Mouse (Mus musculus): Measurements from ENCODE around the gene Zfp839. TPM values are rescaled to one million over a fixed set of nuclear protein-coding genes. Genes with fewer than 3 reads are reported as not detected.
A peak's percentile ranks its signal among the peaks of the same experiment; 100 is the strongest.

The Zfp839 gene
- polyA plus RNA-seq, 1 experiment from 2014 or later, result 4.2 TPM

DNA sequence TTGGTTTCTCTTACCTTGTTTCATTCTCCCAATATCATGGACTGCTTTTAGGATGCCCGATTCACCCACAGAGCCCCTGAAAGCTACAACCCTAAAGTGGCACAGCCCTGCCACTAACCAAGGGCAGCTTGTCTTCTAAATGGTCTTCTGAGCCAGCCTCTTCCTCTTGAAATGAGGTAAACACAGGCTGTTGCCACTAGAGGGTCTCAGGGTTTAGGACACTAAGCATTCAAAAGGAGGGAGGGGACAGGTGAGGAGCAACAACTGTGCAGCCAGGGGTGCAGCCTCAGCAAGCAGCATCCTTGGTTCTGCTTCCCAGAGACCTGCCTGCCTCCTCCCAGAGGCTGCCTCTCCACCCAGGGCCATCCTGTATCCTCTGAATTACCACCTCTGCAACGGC, 28.3 kb upstream of the Zfp839 start:
- WGBS, result 93% methylated on average over 2 of the region's 2 CpGs
- no peaks in the 10 kb centered on the region for H3K27me3 ChIP-seq (ENCODE audit: insufficient read depth, poor library complexity, severe bottlenecking)
- H3K9me3 ChIP-seq, result no peaks in the 10 kb centered on the region
- H3K27ac ChIP-seq, result no peak overlapping the region
- no peak for DNase-seq (ENCODE audit: low spot score)
- H3K4me3 ChIP-seq, result no peak overlapping the region
- no peaks in the 10 kb centered on the region for H3K4me1 ChIP-seq (replicated peaks)
- H3K36me3 ChIP-seq, result peaks cover 8% of the 10 kb centered on the region; the same call in 1 of the 2 replicates

DNA sequence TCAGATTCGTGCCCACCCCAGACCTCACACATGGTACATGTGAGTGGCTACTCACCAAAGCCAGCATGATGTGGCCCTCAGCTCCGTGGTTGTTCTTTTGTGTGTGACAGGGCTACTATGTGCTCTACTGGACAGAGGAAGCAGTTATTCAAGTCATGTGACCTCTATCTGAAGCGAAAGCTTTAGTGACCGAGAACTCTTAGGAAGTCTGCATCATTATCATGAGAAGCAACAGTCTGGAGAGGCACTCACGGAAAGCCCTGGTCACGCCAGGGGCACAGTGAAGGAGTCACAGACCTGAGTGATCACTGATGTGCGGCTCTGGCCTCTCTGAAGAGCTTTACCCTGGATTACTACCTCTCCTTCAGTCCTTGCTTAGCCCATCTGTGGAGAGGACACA, 27.7 kb upstream of the Zfp839 start:
- no peak for DNase-seq (ENCODE audit: low spot score)
- peaks cover 8% of the 10 kb centered on the region; the same call in 1 of the 2 replicates for H3K36me3 ChIP-seq
- H3K9me3 ChIP-seq, result no peaks in the 10 kb centered on the region
- WGBS, result 92% methylated on average over 7 of the region's 7 CpGs
- no peaks in the 10 kb centered on the region for H3K4me1 ChIP-seq (replicated peaks)
- no peak overlapping the region for H3K27ac ChIP-seq
- no peak overlapping the region for H3K4me3 ChIP-seq
- no peaks in the 10 kb centered on the region for H3K27me3 ChIP-seq (ENCODE audit: insufficient read depth, poor library complexity, severe bottlenecking)

DNA sequence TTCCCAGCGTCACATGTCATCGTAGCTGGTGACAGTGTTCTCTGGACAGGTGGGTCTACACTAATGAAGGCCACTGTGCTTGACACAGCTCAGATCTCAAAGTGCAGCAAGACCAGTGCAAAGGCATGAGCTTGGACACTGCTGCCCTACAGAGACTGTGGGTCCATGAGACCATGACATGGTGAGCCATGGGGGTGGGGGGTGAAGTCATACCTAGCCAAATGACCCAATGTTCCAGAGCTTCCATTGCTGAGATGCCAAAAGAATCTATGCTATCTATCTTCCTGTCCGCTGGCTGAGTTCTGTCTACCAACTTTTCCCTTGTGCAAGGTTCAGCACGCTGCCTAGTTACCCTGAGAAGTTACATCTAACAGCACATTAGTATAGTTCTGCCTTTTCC, 21.1 kb upstream of the Zfp839 start:
- WGBS, result 94% methylated on average over 4 of the region's 4 CpGs
- Histone ChIP-seq H3K4me1 (replicated peaks) (no peaks in the 10 kb centered on the region), H3K9me3 (no peaks in the 10 kb centered on the region), H3K4me3 (no peak overlapping the region), H3K36me3 (peaks cover 10% of the 10 kb centered on the region), H3K27me3 (ENCODE audit: insufficient read depth, poor library complexity, severe bottlenecking) (no peaks in the 10 kb centered on the region), H3K27ac (no peak overlapping the region)
- no peak for DNase-seq (ENCODE audit: low spot score)

GRCm38 (mm10) chr12:110830293-110831024, 19.6 kb upstream of the Zfp839 start:
- Histone ChIP-seq H3K4me1 (replicated peaks) (peaks cover 6% of the 10 kb centered on the region; the same call in 1 of the 2 replicates), H3K27me3 (ENCODE audit: insufficient read depth, poor library complexity, severe bottlenecking) (no peaks in the 10 kb centered on the region), H3K9me3 (no peaks in the 10 kb centered on the region)

GRCm38 (mm10) chr12:110835182-110835581, 14.9 kb upstream of the Zfp839 start:
- Histone ChIP-seq H3K36me3 (peaks cover 10% of the 10 kb centered on the region), H3K4me1 (replicated peaks) (peaks cover 32% of the 10 kb centered on the region), H3K9me3 (no peaks in the 10 kb centered on the region), H3K4me3 (no peak overlapping the region), H3K27me3 (ENCODE audit: insufficient read depth, poor library complexity, severe bottlenecking) (no peaks in the 10 kb centered on the region), H3K27ac (no peak overlapping the region)
- 95% methylated on average over 3 of the region's 3 CpGs for WGBS
- DNase-seq (ENCODE audit: low spot score), result no peak

More at GRCm38 (mm10) chr12:110830293-110831024, 19.6 kb upstream of the Zfp839 start:
- 81% methylated on average over 11 of the region's 11 CpGs for WGBS
- Histone ChIP-seq H3K4me3 (no peak overlapping the region), H3K36me3 (peaks cover 10% of the 10 kb centered on the region), H3K27ac (no peak overlapping the region)
- DNase-seq (ENCODE audit: low spot score), result no peak

GRCm38 (mm10) chr12:110836729-110837128, 13.3 kb upstream of the Zfp839 start:
- H3K27me3 ChIP-seq (ENCODE audit: insufficient read depth, poor library complexity, severe bottlenecking), result no peaks in the 10 kb centered on the region
- H3K9me3 ChIP-seq, result no peaks in the 10 kb centered on the region
- peak overlapping the region; percentile 28; the same call in 1 of the 2 replicates for H3K4me3 ChIP-seq
- no peak for DNase-seq (ENCODE audit: low spot score)
- peaks cover 42% of the 10 kb centered on the region for H3K4me1 ChIP-seq (replicated peaks)
- H3K36me3 ChIP-seq, result 0 out of 2 replicates have a peak, but pooled peaks cover under 1% of the 10 kb centered on the region
- WGBS, result 48% methylated on average over 6 of the region's 6 CpGs
- peak overlapping the region; percentile 77 for H3K27ac ChIP-seq

- DNase-seq (ENCODE audit: low spot score), result no peak
- Histone ChIP-seq H3K9me3 (no peaks in the 10 kb centered on the region), H3K36me3 (no peaks in the 10 kb centered on the region), H3K27me3 (ENCODE audit: insufficient read depth, poor library complexity, severe bottlenecking) (no peaks in the 10 kb centered on the region), H3K4me1 (replicated peaks) (peaks cover 43% of the 10 kb centered on the region), H3K4me3 (peak overlapping the region; percentile 28), H3K27ac (peak overlapping the region; percentile 77)
- 40% methylated on average over 5 of the region's 5 CpGs for whole genome bisulfite sequencing
These were observed 12.7 kb upstream of the Zfp839 start for GRCm38 (mm10) chr12:110837192-110837841.

DNA sequence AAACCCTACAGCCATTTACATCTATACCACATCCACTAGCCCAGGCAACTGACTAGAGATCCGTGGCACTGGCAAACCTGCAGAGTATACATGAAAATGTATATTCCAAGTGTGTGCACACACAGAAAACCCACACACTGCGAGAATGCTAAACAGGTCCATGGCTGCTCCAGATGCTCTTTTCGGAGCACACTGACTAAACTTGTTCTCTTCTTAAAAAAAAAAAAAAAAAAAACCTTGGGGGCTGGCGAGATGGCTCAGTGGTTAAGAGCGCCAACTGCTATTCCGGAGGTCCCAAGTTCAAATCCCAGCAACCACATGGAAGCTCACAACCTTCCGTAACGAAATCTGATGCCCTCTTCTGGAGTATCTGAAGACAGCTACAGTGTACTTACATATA, 12.2 kb upstream of the Zfp839 start:
- H3K27me3 ChIP-seq (ENCODE audit: insufficient read depth, poor library complexity, severe bottlenecking), result no peaks in the 10 kb centered on the region
- H3K9me3 ChIP-seq, result no peaks in the 10 kb centered on the region
- no peak overlapping the region for H3K4me3 ChIP-seq
- DNase-seq (ENCODE audit: low spot score), result no peak
- WGBS, result 88% methylated on average over 8 of the region's 8 CpGs
- no peak overlapping the region for H3K27ac ChIP-seq
- H3K4me1 ChIP-seq (replicated peaks), result peaks cover 43% of the 10 kb centered on the region
- H3K36me3 ChIP-seq, result no peaks in the 10 kb centered on the region

- peak; percentile 96 for DNase-seq (ENCODE audit: low spot score)
- no peaks in the 10 kb centered on the region for H3K36me3 ChIP-seq
- H3K27me3 ChIP-seq (ENCODE audit: insufficient read depth, poor library complexity, severe bottlenecking), result peaks cover 10% of the 10 kb centered on the region; the same call in 1 of the 2 replicates
- H3K27ac ChIP-seq, result peak within 1 kb of the TSS; percentile 85
- WGBS, result under 1% methylated on average over 71 of the region's 71 CpGs
- peak within 1 kb of the TSS; percentile 82 for H3K4me3 ChIP-seq
- H3K4me1 ChIP-seq (replicated peaks), result peaks cover 55% of the 10 kb centered on the region
- H3K9me3 ChIP-seq, result no peaks in the 10 kb centered on the region
These were observed 9.5 kb upstream of the Zfp839 start, which contains the start of gene Mok for GRCm38 (mm10) chr12:110840348-110841198. Gene Mok, minus strand, starts transcription at chr12:110840939.

DNA sequence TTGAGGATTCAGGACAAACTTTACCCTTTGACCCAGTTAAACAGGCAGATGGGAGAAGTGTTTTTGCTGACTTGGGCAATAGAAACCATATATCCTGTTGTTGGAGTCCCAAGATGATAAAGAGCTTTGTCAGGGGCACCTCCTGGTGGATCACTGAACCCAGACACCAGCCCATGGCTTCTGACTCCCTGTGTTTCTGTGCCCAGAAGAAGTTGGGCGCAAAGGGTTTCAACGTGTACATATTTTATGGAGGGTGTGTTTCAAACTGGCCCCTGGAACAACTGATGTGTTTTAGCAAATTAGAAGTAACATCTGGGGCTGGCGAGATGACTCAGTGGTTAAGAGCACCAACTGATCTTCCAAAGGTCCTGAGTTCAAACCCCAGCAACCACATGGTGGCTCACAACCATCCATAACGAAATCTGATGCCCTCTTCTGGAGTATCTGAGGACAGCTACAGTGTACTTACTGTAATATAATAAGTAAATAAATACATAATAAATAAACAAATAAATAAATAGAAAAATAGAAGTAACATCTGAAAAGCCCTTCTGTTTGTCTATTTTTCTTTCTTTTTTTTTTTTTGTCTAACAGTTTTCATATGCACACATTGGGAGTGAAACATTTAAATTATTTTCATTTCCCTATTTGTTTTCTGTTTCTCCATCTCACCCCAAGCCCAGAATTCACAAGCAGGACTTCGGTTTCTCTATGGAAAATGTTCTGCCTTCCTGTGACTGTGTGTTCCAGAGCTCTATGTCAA, 8.1 kb upstream of the Zfp839 start:
- Histone ChIP-seq H3K27me3 (ENCODE audit: insufficient read depth, poor library complexity, severe bottlenecking) (peaks cover 20% of the 10 kb centered on the region), H3K4me3 (no peak overlapping the region), H3K9me3 (no peaks in the 10 kb centered on the region), H3K4me1 (replicated peaks) (peaks cover 57% of the 10 kb centered on the region), H3K27ac (no peak overlapping the region), H3K36me3 (no peaks in the 10 kb centered on the region)
- 73% methylated on average over 5 of the region's 5 CpGs for WGBS
- DNase-seq (ENCODE audit: low spot score), result no peak

DNA sequence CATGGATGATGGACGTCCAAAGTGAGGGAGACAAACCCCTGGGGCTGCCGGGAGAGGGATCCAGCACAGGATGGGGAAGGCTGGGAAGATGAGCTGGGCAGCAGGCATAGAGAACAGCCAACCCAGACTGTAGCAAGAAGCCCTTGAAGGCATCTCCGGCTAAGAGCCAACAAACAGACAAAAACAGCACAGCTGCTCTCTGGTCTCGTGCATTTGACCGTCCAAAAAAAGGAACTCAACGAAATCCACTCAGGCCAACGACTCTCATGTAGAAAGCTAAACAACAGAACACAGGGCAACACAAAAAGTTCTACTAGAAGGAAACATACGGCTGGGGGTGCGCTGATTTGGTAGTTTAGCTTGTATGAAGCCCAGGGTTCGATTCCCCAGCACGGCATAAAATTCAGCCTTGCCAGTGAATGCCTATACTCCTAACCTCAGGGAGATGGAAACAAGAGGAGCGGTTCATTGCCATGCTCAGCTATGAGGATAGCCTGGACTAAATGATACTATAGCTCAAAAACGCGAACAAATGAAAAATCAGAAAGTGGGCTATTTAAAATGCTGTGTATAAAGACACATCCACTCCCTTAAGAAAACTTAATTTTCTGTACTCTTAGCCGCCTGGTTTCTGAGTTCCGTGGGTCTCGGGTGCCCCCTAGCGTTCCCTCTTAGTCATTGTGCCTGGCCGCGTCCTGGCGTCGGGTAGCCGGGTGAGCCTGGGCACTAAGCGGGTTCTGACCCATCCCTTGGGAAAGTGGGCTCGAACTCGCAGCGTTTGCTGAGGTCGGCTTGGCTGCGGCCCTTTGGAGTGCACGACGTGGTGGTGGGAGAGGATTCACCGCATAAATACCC, 6.6 kb upstream of the Zfp839 start:
- H3K27ac ChIP-seq, result peak overlapping the region; percentile 13; the same call in 1 of the 2 replicates
- no peaks in the 10 kb centered on the region for H3K36me3 ChIP-seq
- peaks cover 27% of the 10 kb centered on the region for H3K27me3 ChIP-seq (ENCODE audit: insufficient read depth, poor library complexity, severe bottlenecking)
- WGBS, result 19% methylated on average over 32 of the region's 32 CpGs
- H3K4me3 ChIP-seq, result peak overlapping the region; percentile 59
- H3K4me1 ChIP-seq (replicated peaks), result peaks cover 48% of the 10 kb centered on the region
- no peaks in the 10 kb centered on the region for H3K9me3 ChIP-seq
- DNase-seq (ENCODE audit: low spot score), result peak; percentile 85

Data from hindbrain, embryonic 10.5 days (tissue).